Mouse (Mus musculus): ENCODE measurements around the gene Ttll11. TPM values are rescaled to one million over a fixed set of nuclear protein-coding genes. Genes with fewer than 3 reads are reported as not detected.

The Ttll11 gene
- polyA plus RNA-seq, 2 experiments = 1.2 to 2.5 TPM

DNA sequence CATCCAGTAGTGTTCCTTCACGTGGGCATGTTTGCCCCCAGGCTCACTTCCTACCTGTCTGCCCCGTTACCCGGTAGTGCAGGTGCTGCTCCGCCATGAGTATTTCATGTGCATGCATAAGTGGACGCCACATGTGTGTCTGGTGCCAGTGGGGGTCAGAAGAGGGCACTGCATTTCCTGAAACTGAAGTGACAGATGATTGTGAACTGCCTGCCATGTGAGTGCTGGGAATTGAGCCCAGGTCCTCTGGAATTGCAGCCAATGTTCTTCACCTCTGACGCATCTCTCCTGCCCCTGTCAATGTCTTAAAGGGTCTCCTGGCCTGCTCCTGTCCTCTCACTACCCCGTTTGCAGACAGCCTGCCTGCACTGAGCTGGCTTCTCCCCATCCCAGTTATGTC lies 277.7 kb downstream of the Ttll11 start:
- Histone ChIP-seq H3K36me3 (ENCODE audit: control insufficient read depth, insufficient read depth, low read length) (peaks cover 9% of the 10 kb centered on the region), H3K4me2 (replicated peaks; ENCODE audit: low read depth, low read length, severe bottlenecking) (no peak overlapping the region), H3K27me3 (ENCODE audit: control insufficient read depth, insufficient read depth, low read length) (no peaks in the 10 kb centered on the region), H3K4me1 (ENCODE audit: control insufficient read depth, insufficient read depth, low read length) (peaks cover 50% of the 10 kb centered on the region), H3K4me3 (replicated peaks; ENCODE audit: low read length) (no peak overlapping the region), H3K9ac (ENCODE audit: low read depth, low read length, severe bottlenecking) (no peak overlapping the region), H3K27ac (replicated peaks; ENCODE audit: low read depth, low read length) (0 out of 2 replicates have a peak overlapping the region, but pooled peaks have one; percentile 10), H3K9me3 (ENCODE audit: control insufficient read depth, low read length) (no peaks in the 10 kb centered on the region)
- no peak for TF ChIP-seq POLR2A (IDR thresholded peaks at IDR 0.05; ENCODE audit: borderline replicate concordance, extremely low read depth, insufficient read depth, insufficient read length)
- WGBS = 79% methylated on average over 7 of the region's 7 CpGs
- ATAC-seq (ENCODE audit: low FRiP score, low read depth) = no peak
- DNase-seq (ENCODE audit: low spot score) = no peak

Other genes with a start within 250 kb of the Ttll11 start
- 83.0 and 103 TPM in 2 replicates for gene Ndufa8, start 69.5 kb upstream of the Ttll11 start, polyA plus RNA-seq (2012; rRNA removed)
- 218 and 221 TPM in 2 replicates for gene Ndufa8, start 69.5 kb upstream of the Ttll11 start, polyA plus RNA-seq (2014; fragmentation: Nextera tagmentation; extraction: Ambion mirVana)
- 0.19 and 0.46 TPM in 2 replicates for gene Morn5, start 69.5 kb upstream of the Ttll11 start, polyA plus RNA-seq (2012; rRNA removed)
- not detected in 2 replicates for gene Morn5, start 69.5 kb upstream of the Ttll11 start, polyA plus RNA-seq (2014; fragmentation: Nextera tagmentation; extraction: Ambion mirVana)
- 2.0 and 2.2 TPM in 2 replicates for gene Lhx6, start 125.5 kb upstream of the Ttll11 start, polyA plus RNA-seq (2012; rRNA removed)
- gene Lhx6, start 125.5 kb upstream of the Ttll11 start, polyA plus RNA-seq (2014; fragmentation: Nextera tagmentation; extraction: Ambion mirVana) = 1.2 and 1.3 TPM in 2 replicates
- gene Mrrf, start 156.5 kb upstream of the Ttll11 start, polyA plus RNA-seq (2012; rRNA removed) = 21.1 and 31.0 TPM in 2 replicates
- gene Mrrf, start 156.5 kb upstream of the Ttll11 start, polyA plus RNA-seq (2014; fragmentation: Nextera tagmentation; extraction: Ambion mirVana) = 30.4 and 33.0 TPM in 2 replicates
- 41.8 and 46.7 TPM in 2 replicates for gene Rbm18, start 156.9 kb upstream of the Ttll11 start, polyA plus RNA-seq (2012; rRNA removed)
- 69.7 and 77.5 TPM in 2 replicates for gene Rbm18, start 156.9 kb upstream of the Ttll11 start, polyA plus RNA-seq (2014; fragmentation: Nextera tagmentation; extraction: Ambion mirVana)